Comparison of ENCODE assay signal across 8 mouse cellular contexts in the genomic region with DNA sequence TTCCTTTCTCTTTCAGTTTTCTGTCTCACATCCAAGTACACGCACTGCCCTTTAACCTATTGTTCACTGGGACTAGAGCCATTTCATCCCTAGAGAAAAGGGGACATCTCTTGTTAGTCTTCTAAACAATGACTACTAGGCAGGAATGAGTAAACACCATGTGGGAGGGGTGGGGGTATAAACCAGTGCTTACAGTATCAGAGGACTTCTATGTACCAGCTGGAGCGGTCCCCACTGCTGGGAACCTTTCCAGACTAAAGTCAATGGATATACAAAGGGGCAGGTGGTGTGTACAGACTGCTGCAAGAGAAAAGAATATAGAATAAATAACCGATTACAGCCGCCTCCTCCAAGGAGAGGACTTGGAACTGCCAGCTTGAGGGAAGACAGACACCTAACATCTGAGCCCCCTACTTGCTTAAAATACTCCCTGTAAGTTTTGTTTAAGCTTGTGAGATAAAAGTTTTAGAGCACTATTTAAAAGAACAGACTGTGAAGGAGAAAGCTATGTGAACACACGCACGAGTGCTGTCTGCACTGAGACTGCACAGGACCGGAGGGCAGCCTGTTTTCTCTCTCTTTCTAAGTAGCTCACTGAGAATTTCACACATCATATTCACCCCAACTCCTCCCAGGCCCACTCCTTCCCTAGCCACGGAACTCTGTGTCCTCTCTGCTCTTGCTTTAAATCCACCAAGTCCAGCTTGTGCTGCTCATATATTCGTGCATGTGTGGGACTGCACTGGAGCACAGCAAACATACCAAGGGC. TPM values are rescaled to one million over a fixed set of nuclear protein-coding genes. Genes with fewer than 3 reads are reported as not detected.
DNase-seq lines count a peak whose midpoint lies in the region; ATAC-seq and TF ChIP-seq lines count a peak whose summit lies in the region.

No protein-coding gene starts in this region.

- DNase-seq in cerebellum, adult 2 months = peak in 1 of 2 experiments; percentile 41
- DNase-seq in cerebellum, adult 11 months = no peak
- DNase-seq in kidney, postnatal 36 days = peak; percentile 32 to 71
- DNase-seq in thymus, adult 2 months = no peak
- DNase-seq in urinary bladder, postnatal 4 days (ENCODE audit: low spot score in 2 of 2) = no peak

- H3K4me1 ChIP-seq in cerebellum, adult 2 months (ENCODE audit: control insufficient read depth, insufficient read depth, low read length) = peaks cover 37% of the 10 kb centered on the region
- peaks cover 10% of the 10 kb centered on the region; the same call in 1 of the 2 replicates for H3K4me1 ChIP-seq in kidney, embryonic 16.5 days (ENCODE audit: insufficient read depth, low read length)
- peaks cover 51% of the 10 kb centered on the region for H3K4me1 ChIP-seq in hindbrain, embryonic 15.5 days (replicated peaks)
- H3K4me1 ChIP-seq in neural tube, embryonic 13.5 days (replicated peaks) = peaks cover 46% of the 10 kb centered on the region
- peaks cover 7% of the 10 kb centered on the region for H3K4me1 ChIP-seq in thymus, adult 2 months (replicated peaks; ENCODE audit: control insufficient read depth, insufficient read depth, low read length)

- TF ChIP-seq POLR2A in cerebellum, adult 2 months (IDR thresholded peaks at IDR 0.05; ENCODE audit: borderline replicate concordance, insufficient read depth, low read length) = no peak
- no peak for TF ChIP-seq POLR2A in thymus, adult 2 months (IDR thresholded peaks at IDR 0.05; ENCODE audit: control insufficient read depth, extremely low read depth, insufficient read depth, low read length, poor library complexity)

- ATAC-seq in kidney, embryonic 16.5 days (ENCODE audit: low FRiP score, low TSS enrichment) = no peak
- peak; percentile 61 for ATAC-seq in hindbrain, embryonic 15.5 days (ENCODE audit: low FRiP score, low read depth)
- ATAC-seq in neural tube, embryonic 13.5 days (ENCODE audit: low read depth) = peak; percentile 57

- no peaks in the 10 kb centered on the region for H3K27me3 ChIP-seq in cerebellum, adult 2 months (ENCODE audit: control insufficient read depth, insufficient read depth, low read length)
- H3K27me3 ChIP-seq in kidney, embryonic 16.5 days (ENCODE audit: insufficient read depth, low read length) = no peaks in the 10 kb centered on the region
- H3K27me3 ChIP-seq in hindbrain, embryonic 15.5 days = no peaks in the 10 kb centered on the region
- H3K27me3 ChIP-seq in neural tube, embryonic 13.5 days = no peaks in the 10 kb centered on the region
- H3K27me3 ChIP-seq in thymus, adult 2 months (ENCODE audit: control insufficient read depth, insufficient read depth, low read length) = no peaks in the 10 kb centered on the region

- no peaks in the 10 kb centered on the region for H3K36me3 ChIP-seq in kidney, embryonic 16.5 days (ENCODE audit: insufficient read depth, low read length)
- H3K36me3 ChIP-seq in hindbrain, embryonic 15.5 days = peaks cover 3% of the 10 kb centered on the region
- H3K36me3 ChIP-seq in neural tube, embryonic 13.5 days = peaks cover 30% of the 10 kb centered on the region
- no peaks in the 10 kb centered on the region for H3K36me3 ChIP-seq in thymus, adult 2 months (ENCODE audit: control insufficient read depth, insufficient read depth, low read length)

- no peaks in the 10 kb centered on the region for H3K9me3 ChIP-seq in kidney, embryonic 16.5 days (ENCODE audit: low read length)
- no peaks in the 10 kb centered on the region for H3K9me3 ChIP-seq in hindbrain, embryonic 15.5 days
- H3K9me3 ChIP-seq in neural tube, embryonic 13.5 days = no peaks in the 10 kb centered on the region

- H3K9ac ChIP-seq in kidney, embryonic 16.5 days (replicated peaks; ENCODE audit: low read length) = no peak overlapping the region
- H3K9ac ChIP-seq in hindbrain, embryonic 15.5 days = no peak overlapping the region
- H3K9ac ChIP-seq in neural tube, embryonic 13.5 days = 0 out of 2 replicates have a peak overlapping the region, but pooled peaks have one; percentile 22

- no peak for TF ChIP-seq CTCF in cerebellum, adult 2 months (IDR thresholded peaks at IDR 0.05; ENCODE audit: borderline replicate concordance, insufficient read depth, low read depth, low read length)
- TF ChIP-seq CTCF in thymus, adult 2 months (IDR thresholded peaks at IDR 0.05; ENCODE audit: borderline replicate concordance, control insufficient read depth, extremely low read depth, insufficient read depth, low read length, poor library complexity) = no peak

- H3K4me2 ChIP-seq in kidney, embryonic 16.5 days (replicated peaks; ENCODE audit: low read depth, low read length) = no peak overlapping the region
- H3K4me2 ChIP-seq in hindbrain, embryonic 15.5 days = no peak overlapping the region
- H3K4me2 ChIP-seq in neural tube, embryonic 13.5 days = no peak overlapping the region

- peak overlapping the region; percentile 25; the same call in 1 of the 2 replicates for H3K27ac ChIP-seq in cerebellum, adult 2 months (ENCODE audit: insufficient read depth, low read length)
- no peak overlapping the region for H3K27ac ChIP-seq in kidney, embryonic 16.5 days (ENCODE audit: low read length)
- H3K27ac ChIP-seq in hindbrain, embryonic 15.5 days (replicated peaks) = peak overlapping the region; percentile 6; the same call in 1 of the 2 replicates
- H3K27ac ChIP-seq in neural tube, embryonic 13.5 days (replicated peaks) = peak overlapping the region; percentile 78
- no peak overlapping the region for H3K27ac ChIP-seq in thymus, adult 2 months (ENCODE audit: control insufficient read depth, insufficient read depth, low read length)

- 30% methylated on average over 9 of the region's 9 CpGs for WGBS in cerebellum, adult 2 months
- WGBS in kidney, embryonic 16.5 days = 77% methylated on average over 9 of the region's 9 CpGs
- WGBS in hindbrain, embryonic 15.5 days = 47% methylated on average over 9 of the region's 9 CpGs
- 55% methylated on average over 9 of the region's 9 CpGs for WGBS in neural tube, embryonic 13.5 days
- 95% methylated on average over 9 of the region's 9 CpGs for WGBS in thymus, adult 2 months

- H3K4me3 ChIP-seq in cerebellum, adult 2 months (replicated peaks; ENCODE audit: insufficient read depth, low read depth, low read length) = no peak overlapping the region
- no peak overlapping the region for H3K4me3 ChIP-seq in kidney, embryonic 16.5 days (ENCODE audit: low read length)
- H3K4me3 ChIP-seq in hindbrain, embryonic 15.5 days = no peak overlapping the region
- H3K4me3 ChIP-seq in neural tube, embryonic 13.5 days = no peak overlapping the region
- no peak overlapping the region for H3K4me3 ChIP-seq in thymus, adult 2 months (ENCODE audit: control insufficient read depth, insufficient read depth, low read length)

RNA-seq across cellular contexts. Expression of a gene that starts 5.4 kb away (rescaled TPM):
- 48.7 and 52.4 TPM in 2 replicates for polyA plus RNA-seq in cerebellum, adult 2 months (2012; rRNA removed)
- polyA plus RNA-seq in kidney, embryonic 16.5 days (2015; fragmentation: Nextera tagmentation; extraction: Ambion mirVana) = 5.2 and 7.1 TPM in 2 replicates
- 37.2 and 42.8 TPM in 2 replicates for polyA plus RNA-seq in hindbrain, embryonic 15.5 days (2015; fragmentation: Nextera tagmentation; extraction: Ambion mirVana)
- 33.2 and 36.9 TPM in 2 replicates for polyA plus RNA-seq in neural tube, embryonic 13.5 days (2015; fragmentation: Nextera tagmentation; extraction: Ambion mirVana)
- polyA plus RNA-seq in thymus, adult 2 months (2012; rRNA removed) = 18.8 and 20.4 TPM in 2 replicates

Comparison
In these comparisons a context has a peak if more than half of its experiments do, and no peak if none do; other contexts are left out.
1. DNase-seq: peak in kidney, postnatal 36 days (2 of 2); none in cerebellum, adult 11 months (single experiment), thymus, adult 2 months (single experiment) and urinary bladder, postnatal 4 days (0 of 2).
2. H3K27ac ChIP-seq: peak in cerebellum, adult 2 months (single experiment), hindbrain, embryonic 15.5 days (single experiment) and neural tube, embryonic 13.5 days (single experiment); none in kidney, embryonic 16.5 days (single experiment) and thymus, adult 2 months (single experiment).